Mouse (Mus musculus) hindbrain, embryonic 15.5 days (tissue): ENCODE results near the gene Slc25a33. TPM values are rescaled to one million over a fixed set of nuclear protein-coding genes. Genes with fewer than 3 reads are reported as not detected.
"Not testable (repeated sequence)": the region's sequence is repeated elsewhere in the genome, so short reads cannot be mapped to it uniquely, and the experiment has no call there.

ENCODE experiments used
- ATAC-seq: fragments of 200-750 bp; cut with Nextera tagmentation; 2 replicates; pipeline ENCODE4 v1.8.0; 2017; ENCODE audit warnings: low read depth, moderate number of reproducible peaks, moderate TSS enrichment; ENCODE audit not compliant: low FRiP score
- H3K27ac ChIP-seq: fragments of 300-500 bp; sonication (generic); replicated peaks from 2 replicates; pipeline ENCODE4 v1.5.1; 2015; ENCODE audit warnings: mild to moderate bottlenecking, inconsistent platforms
- H3K27me3 ChIP-seq: fragments of 300-500 bp; sonication (generic); 2 replicates; pipeline ENCODE4 v1.6.1; 2015; ENCODE audit warnings: control low read depth, inconsistent platforms
- H3K36me3 ChIP-seq: fragments of 300-500 bp; sonication (generic); 2 replicates; pipeline ENCODE4 v1.6.1; 2015; ENCODE audit warnings: control low read depth, inconsistent platforms
- H3K4me1 ChIP-seq: fragments of 300-500 bp; sonication (generic); replicated peaks from 2 replicates; pipeline ENCODE4 v1.6.1; 2015; ENCODE audit warnings: control low read depth, inconsistent platforms
- H3K4me2 ChIP-seq: fragments of 300-500 bp; sonication (generic); 2 replicates; pipeline ENCODE4 v1.6.1; 2015; ENCODE audit warnings: moderate library complexity, mild to moderate bottlenecking, inconsistent platforms
- H3K4me3 ChIP-seq: fragments of 300-500 bp; sonication (generic); 2 replicates; pipeline ENCODE4 v1.5.1; 2015; ENCODE audit warnings: mild to moderate bottlenecking, inconsistent platforms
- H3K9ac ChIP-seq: fragments of 300-500 bp; sonication (generic); 2 replicates; pipeline ENCODE4 v1.6.1; 2015; ENCODE audit warnings: inconsistent platforms
- H3K9me3 ChIP-seq: fragments of 300-500 bp; sonication (generic); 2 replicates; pipeline ENCODE4 v1.6.1; 2016; ENCODE audit warnings: control low read depth, inconsistent platforms
- WGBS: fragments of 180-500 bp; shearing (Covaris S2); methylation state at CpG from one replicate; pipeline ENCODE4 v1.1.7; 2015; 5-methylcytosine and 5-hydroxymethylcytosine counted together
- polyA plus RNA-seq: library from polyadenylated mRNA; unstranded; fragments of >200 nt; fragmentation: Nextera tagmentation; extraction: Ambion mirVana; gene quantifications from 2 replicates; pipeline ENCODE4 v1.2.1, GENCODE M21; 2015

Slc25a33 gene
- 32.7 and 36.5 TPM in 2 replicates for polyA plus RNA-seq

- no peaks in the 10 kb centered on the region for H3K9me3 ChIP-seq
- peak; percentile 98 for ATAC-seq
- peaks cover 29% of the 10 kb centered on the region for H3K4me1 ChIP-seq
- H3K4me2 ChIP-seq: peak within 1 kb of the TSS; percentile 85
- H3K27me3 ChIP-seq: no peaks in the 10 kb centered on the region
- peak within 1 kb of the TSS; percentile 68 for H3K4me3 ChIP-seq
- WGBS: 0% methylated on average over 50 of the region's 51 CpGs
- no peaks in the 10 kb centered on the region for H3K36me3 ChIP-seq
- peak within 1 kb of the TSS; percentile 81 for H3K9ac ChIP-seq
- peak within 1 kb of the TSS; percentile 83 for H3K27ac ChIP-seq
Observed at GRCm38 (mm10) chr4:149774094-149774470, at the start of gene Slc25a33. Gene Slc25a33 (minus strand): TSS chr4:149774277.

- WGBS: 71% methylated on average over 7 of the region's 7 CpGs
Observed at GRCm38 (mm10) chr4:149822586-149823196, 48.6 kb upstream of the Slc25a33 start.

GRCm38 (mm10) chr4:149822126-149822525, 48.0 kb upstream of the Slc25a33 start:
- ATAC-seq: 0 out of 2 replicates have a peak, but pooled peaks have one; percentile 48
- no peak overlapping the region; the same call in 1 of the 2 replicates for H3K27ac ChIP-seq
- WGBS: 43% methylated on average over 9 of the region's 9 CpGs

More at GRCm38 (mm10) chr4:149822586-149823196, 48.6 kb upstream of the Slc25a33 start:
- Histone ChIP-seq H3K27me3 (no peaks in the 10 kb centered on the region), H3K9ac (no peak overlapping the region), H3K4me3 (no peak overlapping the region), H3K4me1 (peaks cover 4% of the 10 kb centered on the region; the same call in 1 of the 2 replicates), H3K27ac (no peak overlapping the region), H3K4me2 (no peak overlapping the region), H3K9me3 (no peaks in the 10 kb centered on the region), H3K36me3 (no peaks in the 10 kb centered on the region)
- no peak for ATAC-seq

GRCm38 (mm10) chr4:149820569-149820968, 46.5 kb upstream of the Slc25a33 start:
- 62% methylated on average over 6 of the region's 6 CpGs for WGBS
- Histone ChIP-seq H3K4me3 (no peak overlapping the region), H3K9me3 (no peaks in the 10 kb centered on the region), H3K9ac (no peak overlapping the region), H3K4me2 (no peak overlapping the region), H3K27me3 (no peaks in the 10 kb centered on the region), H3K27ac (no peak overlapping the region), H3K4me1 (peaks cover 4% of the 10 kb centered on the region; the same call in 1 of the 2 replicates), H3K36me3 (no peaks in the 10 kb centered on the region)
- ATAC-seq: no peak

More at GRCm38 (mm10) chr4:149822126-149822525, 48.0 kb upstream of the Slc25a33 start:
- no peak overlapping the region for H3K4me3 ChIP-seq
- H3K9me3 ChIP-seq: no peaks in the 10 kb centered on the region
- no peaks in the 10 kb centered on the region for H3K27me3 ChIP-seq
- peaks cover 4% of the 10 kb centered on the region; the same call in 1 of the 2 replicates for H3K4me1 ChIP-seq
- no peak overlapping the region for H3K4me2 ChIP-seq
- H3K9ac ChIP-seq: no peak overlapping the region
- no peaks in the 10 kb centered on the region for H3K36me3 ChIP-seq

- ATAC-seq: no peak
- peaks cover 4% of the 10 kb centered on the region; the same call in 1 of the 2 replicates for H3K4me1 ChIP-seq
- 63% methylated on average over 3 of the region's 3 CpGs for WGBS
Observed at GRCm38 (mm10) chr4:149819195-149819594, 45.1 kb upstream of the Slc25a33 start.

GRCm38 (mm10) chr4:149816598-149816997, 42.5 kb upstream of the Slc25a33 start:
- no peaks in the 10 kb centered on the region for H3K9me3 ChIP-seq
- H3K4me3 ChIP-seq: no peak overlapping the region
- WGBS: 85% methylated on average over 9 of the region's 9 CpGs
- H3K9ac ChIP-seq: no peak overlapping the region
- H3K4me2 ChIP-seq: no peak overlapping the region
- H3K27ac ChIP-seq: no peak overlapping the region
- H3K36me3 ChIP-seq: no peaks in the 10 kb centered on the region
- peaks cover 4% of the 10 kb centered on the region; the same call in 1 of the 2 replicates for H3K4me1 ChIP-seq
- ATAC-seq: no peak
- no peaks in the 10 kb centered on the region for H3K27me3 ChIP-seq

More at GRCm38 (mm10) chr4:149819195-149819594, 45.1 kb upstream of the Slc25a33 start:
- Histone ChIP-seq H3K36me3 (no peaks in the 10 kb centered on the region), H3K9ac (no peak overlapping the region), H3K9me3 (no peaks in the 10 kb centered on the region), H3K27ac (no peak overlapping the region), H3K4me3 (no peak overlapping the region), H3K4me2 (no peak overlapping the region), H3K27me3 (no peaks in the 10 kb centered on the region)

- Histone ChIP-seq H3K9me3 (no peaks in the 10 kb centered on the region), H3K27me3 (peaks cover under 1% of the 10 kb centered on the region), H3K4me3 (no peak overlapping the region), H3K4me2 (no peak overlapping the region), H3K36me3 (no peaks in the 10 kb centered on the region), H3K9ac (no peak overlapping the region), H3K4me1 (peaks cover 4% of the 10 kb centered on the region; the same call in 1 of the 2 replicates), H3K27ac (no peak overlapping the region)
- no peak for ATAC-seq
- WGBS: 95% methylated on average over 14 of the region's 14 CpGs
Observed at GRCm38 (mm10) chr4:149815586-149815985, 41.5 kb upstream of the Slc25a33 start.

- Histone ChIP-seq H3K4me3 (no peak overlapping the region), H3K9ac (no peak overlapping the region), H3K36me3 (no peaks in the 10 kb centered on the region), H3K27ac (no peak overlapping the region), H3K4me2 (no peak overlapping the region), H3K27me3 (peaks cover 8% of the 10 kb centered on the region), H3K9me3 (no peaks in the 10 kb centered on the region), H3K4me1 (peaks cover 7% of the 10 kb centered on the region; the same call in 1 of the 2 replicates)
- WGBS: 61% methylated on average over 14 of the region's 14 CpGs
- ATAC-seq: no peak
Observed at GRCm38 (mm10) chr4:149813409-149814184, 39.5 kb upstream of the Slc25a33 start.

GRCm38 (mm10) chr4:149810372-149810771, 36.3 kb upstream of the Slc25a33 start:
- not testable (repeated sequence) for H3K9ac ChIP-seq, H3K36me3 ChIP-seq, H3K4me1 ChIP-seq, H3K27me3 ChIP-seq, H3K4me2 ChIP-seq, H3K27ac ChIP-seq, H3K9me3 ChIP-seq, H3K4me3 ChIP-seq, ATAC-seq

- WGBS: 50% methylated on average over 11 of the region's 11 CpGs
Observed at GRCm38 (mm10) chr4:149808584-149809227, 34.6 kb upstream of the Slc25a33 start.

GRCm38 (mm10) chr4:149808060-149808567, 34.0 kb upstream of the Slc25a33 start:
- WGBS: 53% methylated on average over 14 of the region's 14 CpGs
- Histone ChIP-seq H3K27ac (no peak overlapping the region), H3K4me1 (peaks cover 4% of the 10 kb centered on the region; the same call in 1 of the 2 replicates), H3K4me2 (no peak overlapping the region), H3K36me3 (no peaks in the 10 kb centered on the region), H3K9ac (no peak overlapping the region), H3K27me3 (peaks cover 8% of the 10 kb centered on the region), H3K4me3 (no peak overlapping the region), H3K9me3 (no peaks in the 10 kb centered on the region)
- ATAC-seq: no peak

More at GRCm38 (mm10) chr4:149808584-149809227, 34.6 kb upstream of the Slc25a33 start:
- Histone ChIP-seq H3K27me3 (peaks cover 8% of the 10 kb centered on the region), H3K4me3 (no peak overlapping the region), H3K9me3 (no peaks in the 10 kb centered on the region), H3K4me2 (no peak overlapping the region), H3K27ac (no peak overlapping the region), H3K36me3 (no peaks in the 10 kb centered on the region), H3K4me1 (peaks cover 4% of the 10 kb centered on the region; the same call in 1 of the 2 replicates), H3K9ac (no peak overlapping the region)
- ATAC-seq: no peak
